Mouse (Mus musculus) heart, postnatal 25 days (tissue): ENCODE measurements around the gene Iqsec1. TPM values are rescaled to one million over a fixed set of nuclear protein-coding genes. Genes with fewer than 3 reads are reported as not detected.
A peak's percentile ranks its signal among the peaks of the same experiment; 100 is the strongest.

Experiments used
- DNase-seq: peaks from one replicate; pipeline ENCODE4 v3.0.0; 2022; ENCODE audit warnings: low spot score
- intact Hi-C: fragments of 180-260 bp; cut with DNase I; formaldehyde crosslinking; loops from one replicate; pipeline ENCODE4 v1.15.1; 2025
- total RNA-seq, 2 experiments: library from RNA; stranded (reverse); gene quantifications; 2 replicates each; pipeline ENCODE4 v1.2.3; 2021

Iqsec1 gene
- total RNA-seq, 2 experiments from 2014 or later, result 125 to 137 TPM

DNA sequence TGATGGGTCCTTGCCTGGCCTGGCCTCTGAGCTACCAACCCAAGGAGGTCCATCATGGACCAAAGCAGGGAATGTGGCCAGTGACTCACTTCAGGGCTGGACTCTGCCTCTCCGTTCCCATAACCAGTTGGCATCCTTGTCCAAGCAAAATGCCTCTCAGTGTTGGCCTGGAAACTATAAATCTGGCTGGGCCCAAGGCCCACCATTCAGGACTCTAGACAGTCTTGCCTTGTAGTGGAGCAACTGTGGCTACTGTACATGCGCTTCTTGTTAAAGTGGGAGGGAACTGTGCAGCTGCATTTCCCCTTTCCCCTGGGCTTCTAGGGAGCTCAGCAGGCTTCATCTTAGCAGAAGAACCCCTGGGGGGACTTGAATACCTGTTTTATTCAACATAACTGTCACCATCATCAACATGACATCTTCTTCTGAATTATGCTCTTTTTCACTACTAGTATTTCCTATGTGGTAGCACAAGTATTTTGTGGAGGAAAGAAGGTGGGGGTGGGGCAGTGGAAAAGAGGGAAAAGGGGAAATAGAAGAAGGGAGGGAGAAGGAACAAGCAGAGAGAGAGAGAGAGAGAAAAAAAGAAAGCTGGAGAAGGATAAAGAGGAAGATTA, 226.3 kb downstream of the Iqsec1 start:
- DNase-seq, result no peak
- intact Hi-C loops, result loop anchor here (2.0 kb wide), 1 partner anchor 23 kb away; no protein-coding TSS in a partner anchor

DNA sequence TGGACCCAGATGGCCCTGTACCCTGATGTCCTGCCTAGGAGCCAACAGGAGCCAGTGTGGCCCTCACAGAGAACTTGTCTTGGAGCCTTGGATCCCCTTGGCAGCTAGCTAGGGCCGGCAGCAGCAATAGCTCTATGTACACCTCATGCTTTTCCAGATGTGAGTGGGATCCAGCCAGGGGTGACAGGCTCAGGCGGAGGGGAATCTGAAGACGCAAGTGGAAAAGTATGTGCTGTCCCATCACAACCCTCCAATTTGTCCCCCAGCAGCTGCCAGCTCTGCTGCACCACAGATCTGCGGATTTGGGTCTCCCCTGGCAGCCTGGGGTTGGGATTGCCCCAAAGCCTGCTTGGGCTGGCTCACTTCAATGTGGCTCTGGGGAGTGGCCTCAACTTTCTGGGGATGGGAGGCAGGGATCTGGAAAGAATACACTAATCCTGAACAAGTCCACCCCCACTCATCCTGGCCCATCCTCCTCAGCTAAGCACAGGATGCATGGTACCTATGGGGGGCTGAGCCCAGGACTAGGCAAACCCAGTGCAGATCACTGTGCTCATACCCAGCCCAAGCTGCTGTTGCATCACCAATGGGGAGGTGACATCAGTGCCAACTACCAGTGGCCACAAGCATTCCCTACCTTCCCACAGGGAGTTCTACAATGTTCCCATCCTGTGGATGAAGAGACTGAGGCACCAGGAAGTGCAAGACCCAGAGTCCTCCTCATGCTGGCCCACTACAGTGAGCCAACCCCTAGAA, 227.0 kb downstream of the Iqsec1 start:
- intact Hi-C loops, result loop anchor here (2.0 kb wide), 1 partner anchor 23 kb away; no protein-coding TSS in a partner anchor
- DNase-seq, result no peak

DNA sequence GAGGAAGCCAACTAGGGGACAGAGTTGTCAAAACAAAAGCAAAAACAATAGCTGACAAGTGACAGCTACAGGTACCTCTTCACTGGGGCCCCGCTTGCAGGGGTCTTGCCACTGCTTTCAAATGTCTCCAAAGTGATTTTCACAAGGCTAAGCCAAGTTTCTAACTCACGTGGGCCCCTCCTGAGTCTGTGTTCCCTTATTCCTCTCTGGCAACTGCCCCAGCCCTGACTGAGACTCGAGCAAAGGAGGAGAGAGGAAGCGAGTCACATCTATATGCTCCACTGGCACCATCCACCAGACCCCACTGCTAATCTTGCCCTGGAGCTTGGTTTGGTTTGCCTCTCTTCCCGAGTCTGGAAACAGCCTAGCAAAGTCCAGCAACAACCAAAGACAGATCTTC, 227.6 kb downstream of the Iqsec1 start:
- DNase-seq, result no peak
- intact Hi-C loops, result no loop called here

DNA sequence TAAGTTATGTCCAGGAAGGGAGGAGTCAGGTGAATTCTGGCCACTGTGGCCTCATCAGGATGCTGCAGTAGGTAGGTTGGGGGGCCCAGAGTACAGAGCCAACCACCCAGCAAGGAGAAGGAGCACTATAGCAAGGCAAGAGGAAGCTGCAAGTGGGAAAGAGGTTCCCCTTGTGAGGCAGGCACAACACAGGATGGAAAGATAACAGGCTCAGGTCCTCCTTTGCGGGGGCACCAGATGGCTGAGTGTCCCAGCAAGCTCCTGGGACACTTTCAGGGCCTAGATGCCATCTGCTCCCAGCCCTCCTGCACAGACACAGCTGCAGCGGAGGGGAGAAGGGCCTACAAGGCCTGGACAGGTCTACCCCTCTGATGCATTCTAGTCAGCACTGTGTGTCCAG, 228.7 kb downstream of the Iqsec1 start:
- no peak for DNase-seq
- intact Hi-C loops, result no loop called here

DNA sequence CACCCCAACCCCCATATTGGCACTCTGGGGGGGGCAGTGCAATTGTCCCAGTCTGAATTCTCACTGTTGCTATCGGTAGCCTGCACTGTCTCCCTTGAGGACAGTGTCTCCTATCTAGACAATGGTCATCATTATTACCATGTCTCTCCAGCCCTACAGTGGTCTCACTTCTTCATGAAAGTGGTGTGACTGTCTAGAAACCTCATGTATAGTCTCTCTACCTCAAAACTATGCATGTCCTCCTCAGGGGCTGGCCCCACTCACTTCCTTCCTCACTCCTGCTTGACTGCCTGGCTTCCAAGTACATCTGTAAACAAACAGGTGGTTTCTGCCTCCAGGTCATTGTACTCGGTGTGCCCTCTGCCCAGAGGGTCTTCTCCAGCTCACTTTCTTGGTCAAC, 230.3 kb downstream of the Iqsec1 start:
- no peak for DNase-seq

DNA sequence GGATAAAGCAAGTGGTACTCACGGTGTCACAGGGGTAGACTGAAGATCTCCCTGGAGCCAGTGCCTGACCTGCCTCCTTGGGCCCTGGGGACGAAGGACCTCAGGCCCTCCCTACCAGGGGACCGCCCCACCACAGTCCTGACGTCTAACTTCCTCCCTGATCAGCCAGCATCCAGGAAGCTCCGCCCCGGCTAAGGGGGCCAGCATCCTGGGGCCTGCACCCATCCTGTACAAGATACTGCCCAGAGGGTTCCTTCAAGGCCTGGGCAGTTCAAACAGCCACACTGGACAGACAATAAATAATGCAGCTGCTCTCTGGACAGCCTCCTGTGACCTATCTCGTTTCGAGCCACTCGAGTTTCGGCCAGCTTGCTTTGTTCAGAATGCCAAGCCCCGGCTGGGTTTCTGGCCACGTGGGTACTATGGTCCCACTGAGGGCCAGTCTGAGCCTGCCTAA, 231.0 kb downstream of the Iqsec1 start:
- intact Hi-C loops, result no loop called here
- DNase-seq, result peak; percentile 57

More for the DNA sequence above, 230.3 kb downstream of the Iqsec1 start:
- intact Hi-C loops, result no loop called here

DNA sequence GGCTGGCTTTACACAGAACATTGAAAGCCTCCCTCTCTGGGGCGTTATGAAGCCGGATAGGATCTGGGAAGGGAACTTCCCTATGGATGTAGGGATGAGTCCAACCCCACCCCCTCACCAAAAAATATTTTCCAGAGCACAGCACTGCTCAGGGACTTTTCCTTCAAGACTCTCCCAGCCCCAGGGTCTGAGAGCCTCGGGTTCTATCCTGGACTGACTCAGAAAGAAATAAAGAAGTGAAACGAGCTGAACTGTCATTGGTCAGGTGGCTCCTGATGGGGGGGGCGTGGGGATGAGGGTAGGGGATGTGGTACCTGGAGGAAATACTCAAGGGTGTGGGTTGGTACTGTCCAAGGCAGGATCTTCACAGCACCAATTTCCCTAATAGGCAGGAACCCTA, 231.9 kb downstream of the Iqsec1 start:
- intact Hi-C loops, result no loop called here

DNA sequence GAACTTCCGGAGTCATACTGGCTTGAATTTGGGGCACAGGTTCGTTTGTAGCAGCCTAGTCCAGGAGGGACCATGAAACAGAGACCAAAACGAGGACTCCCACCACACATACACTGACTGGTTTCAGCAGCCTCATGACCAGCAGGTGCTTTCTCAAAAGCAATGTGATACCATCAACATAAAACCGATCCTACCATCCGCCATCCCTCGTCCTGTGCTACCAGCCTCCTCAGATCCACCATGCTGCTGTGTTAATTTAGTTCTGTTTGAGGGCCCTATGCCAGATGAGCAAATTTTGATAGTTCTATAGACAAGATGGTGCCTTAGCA, 232.9 kb downstream of the Iqsec1 start:
- intact Hi-C loops, result no loop called here
- DNase-seq, result no peak

More for the DNA sequence above, 231.9 kb downstream of the Iqsec1 start:
- no peak for DNase-seq

DNA sequence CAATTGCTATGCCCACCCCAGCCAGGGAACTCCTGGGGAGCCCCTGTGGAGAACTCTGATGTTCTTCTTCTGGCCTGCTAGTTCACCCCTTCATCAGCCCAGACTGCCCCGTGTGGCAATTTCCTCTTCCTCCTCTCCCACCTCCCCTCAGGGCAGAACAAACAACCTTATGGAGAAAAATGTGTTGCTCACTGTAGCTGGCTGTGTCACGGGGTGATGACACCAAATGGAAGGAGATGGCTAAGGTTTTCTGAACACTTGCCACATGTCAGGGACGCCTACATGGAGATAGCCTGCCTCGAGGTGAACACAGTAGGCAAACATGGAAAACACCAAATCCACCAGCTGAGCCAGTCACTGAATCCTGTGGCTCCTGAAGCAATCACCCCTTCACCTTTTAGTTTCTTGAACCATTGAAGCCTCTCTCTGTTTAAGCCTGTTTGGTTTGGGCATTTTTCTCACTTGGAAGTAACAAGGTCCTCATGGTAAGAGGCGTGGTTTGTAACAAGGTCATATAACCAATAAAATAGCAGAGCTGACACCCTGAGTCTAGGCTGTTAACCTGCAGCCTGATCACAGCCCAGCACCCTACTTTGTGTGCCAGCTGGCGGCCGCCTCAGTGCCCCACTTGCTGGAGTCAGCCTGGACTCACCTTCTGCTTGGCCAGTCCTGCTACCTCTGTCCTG, 233.4 kb downstream of the Iqsec1 start:
- intact Hi-C loops, result no loop called here
- DNase-seq, result no peak

DNA sequence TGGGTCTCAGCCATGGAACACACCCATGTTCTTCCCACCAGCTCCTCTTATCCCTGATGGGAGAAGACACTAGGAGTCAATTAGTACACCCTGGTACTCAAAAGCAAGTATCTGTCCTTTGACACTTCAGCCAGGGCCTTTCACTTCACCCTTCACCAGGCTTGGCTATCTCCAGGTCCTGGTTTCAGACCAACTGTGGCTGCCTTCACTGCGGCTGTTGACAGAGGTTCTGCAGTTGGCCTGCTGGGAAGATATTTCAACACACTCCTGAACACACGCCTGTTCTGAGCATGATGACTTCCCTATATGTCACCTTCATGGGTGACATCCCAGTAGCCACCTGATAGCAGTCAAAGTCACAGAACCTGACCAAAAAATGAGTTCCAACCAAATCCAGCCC, 234.4 kb downstream of the Iqsec1 start:
- DNase-seq, result no peak
- intact Hi-C loops, result no loop called here

DNA sequence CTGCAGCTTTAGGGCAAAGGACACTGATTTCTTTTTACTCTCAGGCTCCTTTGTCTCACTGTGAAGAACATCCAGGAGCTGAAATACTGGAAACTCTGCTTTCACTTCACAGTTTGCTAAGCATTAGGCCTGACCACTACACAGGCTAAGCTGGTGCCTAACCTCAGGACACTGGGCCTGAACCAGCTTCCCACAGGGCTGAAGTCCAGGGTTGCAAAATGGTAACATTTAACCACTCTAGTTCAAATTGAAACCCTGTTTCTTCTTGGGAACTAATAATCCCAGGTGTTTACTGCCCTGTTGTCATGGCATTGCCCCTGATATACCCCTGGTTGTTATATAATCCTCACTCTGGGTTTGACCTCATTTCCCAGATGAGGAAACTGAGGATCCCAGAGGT, 234.8 kb downstream of the Iqsec1 start:
- intact Hi-C loops, result no loop called here
- no peak for DNase-seq

DNA sequence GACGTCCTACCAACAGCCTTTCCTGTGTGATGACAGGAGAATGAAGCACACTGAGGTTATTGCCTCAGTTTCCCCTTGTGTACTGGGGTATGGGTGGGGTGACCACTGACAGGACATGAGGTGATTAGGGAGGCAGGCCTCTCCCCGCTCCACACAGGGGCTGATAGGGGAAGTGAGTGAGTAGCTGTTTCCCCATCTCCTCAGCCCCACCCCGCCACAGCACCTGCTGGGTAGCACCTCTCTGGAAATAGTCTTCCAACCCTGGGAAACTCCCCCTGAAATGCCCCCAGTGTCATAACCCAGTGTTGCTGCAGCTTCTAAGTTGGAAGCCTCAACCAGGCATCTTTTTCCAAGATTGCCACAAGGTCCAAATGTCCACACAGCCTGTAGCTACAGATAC, 236.9 kb downstream of the Iqsec1 start:
- intact Hi-C loops, result no loop called here
- no peak for DNase-seq

DNA sequence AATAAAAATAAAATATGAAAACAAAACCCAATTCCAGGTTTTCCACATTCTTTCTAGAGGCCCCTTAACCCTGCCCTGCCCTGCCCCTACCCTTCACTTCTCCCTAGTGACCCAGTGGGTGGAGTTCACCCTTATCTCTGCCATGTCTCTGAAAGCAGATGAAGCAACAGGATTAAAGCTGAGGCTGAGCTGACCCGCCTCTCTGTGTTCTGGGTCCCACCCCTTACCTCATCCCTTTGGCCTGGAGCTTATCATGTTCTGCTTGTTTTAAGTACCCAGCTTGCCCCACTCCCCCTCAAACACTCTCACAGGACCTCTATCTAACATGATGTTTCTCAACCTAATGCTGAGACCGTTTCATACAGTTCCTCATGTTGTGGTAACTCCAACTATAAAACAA, 238.4 kb downstream of the Iqsec1 start:
- intact Hi-C loops, result no loop called here
- no peak for DNase-seq

DNA sequence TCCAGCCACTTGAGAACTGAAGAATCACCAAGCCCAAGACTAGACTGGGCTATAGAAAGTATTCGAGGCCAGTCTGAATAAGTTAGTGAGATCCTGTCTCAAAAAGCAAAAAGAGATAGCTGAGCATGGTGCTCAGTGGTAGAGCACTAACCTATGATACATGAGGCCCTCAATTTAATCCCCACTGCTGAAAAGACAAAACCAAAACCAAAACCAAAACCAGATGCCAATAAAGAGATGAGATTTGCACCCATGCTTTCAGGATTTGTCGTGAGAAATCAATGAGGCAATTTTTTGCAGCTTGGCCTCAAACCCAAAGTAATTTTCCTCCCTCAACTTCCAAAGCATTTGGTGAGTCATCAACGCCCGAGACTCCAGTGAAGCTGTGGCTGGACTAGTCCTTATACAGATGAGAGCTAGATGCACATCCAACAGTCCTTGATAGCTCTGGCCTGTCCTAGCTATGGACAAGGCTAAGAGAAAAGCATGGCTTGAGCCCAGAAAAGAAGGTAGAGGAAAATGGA, 239.0 kb downstream of the Iqsec1 start:
- DNase-seq, result no peak
- intact Hi-C loops, result no loop called here

DNA sequence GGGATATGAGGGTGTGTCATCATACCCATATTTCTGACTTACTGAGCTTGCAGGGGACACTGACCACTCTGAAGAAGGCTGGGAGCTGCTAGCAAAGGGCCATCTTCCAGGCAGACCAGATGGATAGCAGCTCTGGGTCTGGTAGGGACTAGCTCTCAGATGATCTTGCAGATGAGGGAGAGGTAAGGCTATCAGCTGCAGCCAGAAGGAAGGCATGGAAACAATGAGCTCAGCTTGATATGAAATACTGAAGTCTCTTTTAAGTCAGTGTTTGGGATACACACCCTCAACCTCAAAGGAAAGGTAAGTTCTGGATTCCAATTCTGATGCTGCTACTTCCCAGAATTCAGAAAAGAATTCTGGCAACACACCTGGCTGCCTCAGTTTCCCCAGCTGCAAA, 239.5 kb downstream of the Iqsec1 start:
- intact Hi-C loops, result no loop called here
- DNase-seq, result no peak

DNA sequence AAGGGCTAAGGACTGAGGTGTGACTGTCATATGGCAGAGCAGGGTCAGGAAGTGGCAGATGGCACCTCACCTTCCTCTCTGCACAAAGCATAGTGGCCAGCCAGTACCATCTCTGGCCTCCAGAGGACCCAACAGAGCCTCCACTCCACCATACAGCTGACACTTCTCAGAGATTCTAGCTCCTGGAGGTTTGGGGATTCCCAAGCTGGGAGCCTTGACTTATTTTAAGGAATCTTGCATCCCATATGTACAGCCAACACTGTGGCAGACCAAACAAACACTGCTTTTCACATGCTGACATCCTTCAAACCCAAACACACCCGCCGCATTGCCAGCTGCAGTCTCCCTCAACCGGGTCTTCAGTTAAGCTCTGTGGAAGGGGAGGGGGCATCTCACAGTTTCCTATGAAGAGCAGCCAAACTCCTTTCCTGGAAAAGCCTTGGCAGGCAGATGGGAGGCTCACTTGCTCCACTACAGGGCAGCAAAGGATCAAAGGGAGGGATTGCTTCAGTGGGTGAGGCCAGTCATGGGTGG, 242.1 kb downstream of the Iqsec1 start:
- intact Hi-C loops, result no loop called here
- DNase-seq, result no peak

DNA sequence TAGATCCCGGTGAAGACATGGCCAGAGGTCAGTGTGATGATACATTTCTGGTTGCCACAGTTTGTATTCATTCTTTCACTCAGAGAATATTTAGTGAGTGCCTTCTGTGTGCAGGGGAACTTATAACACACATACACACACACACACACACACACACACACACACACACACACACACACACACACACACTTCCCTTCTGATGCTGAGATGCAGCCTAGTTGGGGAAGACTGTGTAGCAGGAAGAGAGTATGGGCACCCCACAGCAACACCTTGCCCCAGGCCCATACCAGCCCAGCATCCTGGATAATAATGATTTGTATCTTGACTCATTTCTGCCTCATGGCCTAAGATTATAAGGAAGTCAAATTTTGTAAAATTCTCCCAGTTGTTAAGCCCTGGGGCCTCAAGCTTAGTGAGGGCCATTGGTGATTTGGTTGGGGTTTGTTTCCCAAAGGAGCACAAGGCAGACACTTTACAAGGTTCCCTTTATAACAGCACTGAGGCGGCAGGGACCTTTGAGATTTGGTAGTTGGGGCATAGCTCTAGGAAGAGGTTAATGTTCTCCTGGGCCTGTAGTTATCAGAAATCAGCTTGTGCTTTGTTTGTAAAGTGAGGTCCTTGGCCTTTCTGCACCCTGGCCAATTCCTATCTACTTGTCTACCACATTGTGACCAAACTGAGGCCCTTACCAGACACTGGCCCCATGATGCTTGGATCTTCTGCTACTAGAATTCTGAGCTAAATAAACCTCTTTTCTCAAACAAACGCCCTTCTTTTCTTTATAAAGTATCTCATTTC, 242.9 kb downstream of the Iqsec1 start:
- intact Hi-C loops, result no loop called here
- no peak for DNase-seq

DNA sequence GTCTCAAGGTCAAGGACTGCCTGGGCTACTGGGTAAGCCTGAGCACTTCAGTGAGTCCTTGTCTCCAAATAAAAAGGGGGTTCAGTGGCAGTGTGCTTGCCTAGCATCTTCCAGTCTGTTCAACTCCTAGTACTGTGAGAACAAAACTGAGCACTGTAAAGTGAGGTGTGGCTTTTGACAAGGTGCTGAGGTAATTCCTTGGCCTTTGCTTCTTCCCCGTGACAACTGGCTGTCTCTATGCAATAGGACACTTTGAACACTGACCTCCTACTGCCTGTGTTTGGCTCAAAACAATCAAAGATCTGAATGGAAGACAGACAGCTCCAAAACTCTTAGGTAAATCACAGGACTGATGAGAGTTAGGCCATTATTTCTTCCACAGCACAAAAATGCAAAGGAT, 246.0 kb downstream of the Iqsec1 start:
- intact Hi-C loops, result no loop called here
- DNase-seq, result no peak

DNA sequence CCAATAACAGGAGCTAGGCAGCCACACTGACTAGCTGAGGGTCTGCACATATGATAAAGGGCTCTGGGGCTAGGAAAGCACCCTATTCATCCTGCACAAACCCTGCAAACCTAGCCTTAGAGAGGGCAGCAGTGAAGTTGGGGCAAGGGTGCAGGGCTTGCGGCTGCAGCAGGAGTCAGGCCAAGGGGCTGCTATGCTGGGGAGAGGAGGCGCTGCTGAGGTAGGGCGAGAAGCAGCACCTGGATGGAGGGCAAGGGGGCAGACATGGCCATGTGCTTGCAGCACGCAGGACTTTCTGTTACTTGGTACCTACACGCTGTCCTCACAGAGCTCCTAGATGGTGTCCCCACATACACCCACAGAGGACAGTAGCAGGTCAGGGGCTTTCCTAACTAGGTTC, 246.8 kb downstream of the Iqsec1 start:
- no peak for DNase-seq
- intact Hi-C loops, result no loop called here

DNA sequence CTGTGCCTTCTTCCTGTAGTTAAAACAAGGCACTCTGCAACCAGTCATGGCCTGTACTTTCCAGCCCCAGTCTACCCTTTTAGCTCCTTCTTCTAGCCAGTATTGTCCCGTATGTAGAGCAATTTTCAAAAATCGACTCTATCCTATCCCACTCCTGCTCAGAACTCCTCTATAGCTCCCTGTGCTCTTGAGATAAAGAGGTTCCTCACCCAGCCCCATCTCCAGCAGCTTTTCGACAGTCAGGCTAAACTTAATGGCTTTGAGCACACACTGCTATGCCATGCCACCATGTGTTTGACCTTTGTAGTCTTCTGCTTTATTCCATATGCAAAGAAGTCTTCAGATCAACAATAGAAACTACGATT, 247.4 kb downstream of the Iqsec1 start:
- intact Hi-C loops, result no loop called here
- DNase-seq, result no peak
